Mouse (Mus musculus): ENCODE results near the gene Sp3.
"Not testable (repeated sequence)": the region's sequence is repeated elsewhere in the genome, so short reads cannot be mapped to it uniquely, and the experiment has no call there.

Gene Sp3

DNA sequence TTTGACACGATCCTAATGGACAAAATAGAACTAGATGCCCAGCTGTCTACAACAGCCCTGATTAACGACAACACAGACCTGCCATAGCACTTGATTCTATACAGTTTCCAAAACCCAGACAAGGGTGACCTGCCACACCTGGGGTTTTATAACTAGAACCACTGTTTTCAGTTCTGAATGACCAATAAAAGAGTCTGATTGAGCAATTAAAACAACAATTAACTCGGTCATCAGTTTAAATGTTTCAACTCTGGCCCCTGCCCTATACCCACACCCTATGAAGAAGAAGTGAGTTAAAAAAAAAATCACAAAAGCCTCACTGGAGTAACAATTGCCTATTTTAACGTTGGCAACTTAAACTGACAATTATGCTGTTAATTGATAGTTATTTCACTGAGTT, 64.1 kb downstream of the Sp3 start:
- no peak for DNase-seq (ENCODE audit: low spot score)

DNA sequence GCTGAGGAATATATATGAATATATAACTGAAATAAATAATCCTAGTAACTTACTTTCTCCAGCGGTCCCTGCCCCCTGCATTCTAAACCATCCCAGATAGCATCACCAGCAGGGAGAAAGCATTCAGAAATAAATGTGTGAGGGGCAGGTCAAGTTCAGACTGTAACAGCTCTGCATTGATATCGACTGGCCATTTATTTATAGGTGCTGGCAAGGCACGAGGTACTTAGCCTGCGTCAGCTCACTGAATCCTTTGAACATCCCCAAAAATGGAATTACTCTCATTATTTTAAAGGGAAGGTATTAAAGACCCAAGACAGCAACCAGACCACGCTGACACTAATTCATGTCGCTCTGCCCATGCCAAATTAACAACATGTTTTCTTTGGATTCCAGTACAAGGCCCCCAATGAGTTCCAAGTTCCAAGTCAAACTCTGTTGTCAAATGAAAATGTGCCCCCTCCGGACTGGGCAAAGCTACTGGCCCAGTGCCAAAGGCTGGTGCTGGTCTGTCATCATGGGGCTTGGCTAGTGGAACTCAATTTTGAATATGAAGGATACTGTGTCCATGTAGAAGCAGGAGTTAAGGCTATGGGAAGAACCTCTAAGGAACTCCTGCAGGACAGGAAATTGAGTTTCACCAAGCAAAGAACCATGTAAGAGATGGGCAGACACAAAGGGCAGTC, 64.9 kb downstream of the Sp3 start:
- DNase-seq (ENCODE audit: low spot score), result no peak

DNA sequence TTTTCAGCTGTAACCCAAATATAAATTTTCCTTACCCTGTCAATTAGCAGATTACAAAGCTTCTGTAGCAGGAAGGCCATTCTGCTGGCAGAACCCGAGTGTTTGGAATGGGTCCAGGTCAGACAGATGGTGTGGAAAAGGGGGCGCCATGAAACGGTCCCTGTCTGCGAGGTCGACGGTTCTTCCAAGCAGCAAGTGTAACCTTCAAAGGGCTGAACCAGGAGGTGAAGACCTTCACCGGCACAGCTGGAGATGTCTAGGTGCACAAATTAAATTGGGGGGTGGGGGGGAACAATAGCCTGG, 66.8 kb downstream of the Sp3 start:
- no peak for DNase-seq (ENCODE audit: low spot score)

DNA sequence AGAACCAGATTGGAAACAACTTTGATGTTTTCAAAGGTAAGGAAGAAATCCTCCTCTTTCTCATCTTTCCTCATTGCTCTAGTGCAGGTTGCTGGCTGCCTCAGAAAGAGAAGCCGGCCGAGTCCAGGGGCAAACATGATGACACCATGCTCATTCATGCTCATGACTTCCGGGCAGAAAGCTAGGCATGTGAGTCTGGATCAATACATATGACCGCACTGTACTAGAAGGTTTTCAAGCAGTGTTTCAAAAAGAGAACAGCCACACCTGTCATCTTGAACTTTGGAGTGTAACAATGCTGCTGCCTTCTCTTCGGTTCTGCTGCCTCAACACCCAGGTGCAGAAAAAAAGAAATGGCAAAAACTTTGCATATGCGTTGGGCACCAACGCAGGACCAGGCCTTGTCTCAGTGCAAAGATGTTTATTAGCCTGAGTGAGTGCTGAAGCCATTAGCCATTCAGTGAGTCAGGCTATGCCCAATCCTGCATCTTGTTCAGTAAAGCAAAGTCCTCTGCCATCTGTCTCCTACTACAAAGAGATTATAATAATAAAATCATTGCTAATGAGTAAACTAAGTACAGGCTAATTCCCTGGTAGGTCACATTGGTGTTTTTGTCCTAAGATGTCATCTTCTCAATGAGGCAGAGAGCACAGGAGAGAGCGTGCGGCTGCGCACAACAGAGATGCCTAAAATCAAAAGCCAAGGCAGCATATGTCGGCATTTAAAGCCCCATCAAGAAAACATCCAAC, 67.4 kb downstream of the Sp3 start:
- DNase-seq (ENCODE audit: low spot score), result no peak

DNA sequence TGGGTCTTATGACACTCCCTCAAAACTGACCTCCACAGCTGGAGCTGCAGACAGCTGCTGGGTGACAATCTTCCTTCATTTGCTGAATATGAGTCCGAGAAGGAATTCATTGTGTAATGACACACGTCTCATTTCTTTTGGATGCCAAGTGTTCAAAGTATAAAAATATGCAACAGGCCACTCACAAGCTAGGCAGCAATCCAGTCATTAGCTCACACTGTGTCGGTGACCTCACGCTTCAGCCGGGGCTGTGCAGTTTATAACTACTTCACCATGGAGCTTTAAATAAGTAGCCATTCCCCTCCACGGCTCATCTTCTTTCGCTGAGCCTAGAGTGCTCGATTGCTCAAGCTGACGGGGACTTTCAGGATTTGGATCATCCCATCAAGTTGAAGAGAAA, 68.7 kb downstream of the Sp3 start:
- no peak for DNase-seq (ENCODE audit: low spot score)

DNA sequence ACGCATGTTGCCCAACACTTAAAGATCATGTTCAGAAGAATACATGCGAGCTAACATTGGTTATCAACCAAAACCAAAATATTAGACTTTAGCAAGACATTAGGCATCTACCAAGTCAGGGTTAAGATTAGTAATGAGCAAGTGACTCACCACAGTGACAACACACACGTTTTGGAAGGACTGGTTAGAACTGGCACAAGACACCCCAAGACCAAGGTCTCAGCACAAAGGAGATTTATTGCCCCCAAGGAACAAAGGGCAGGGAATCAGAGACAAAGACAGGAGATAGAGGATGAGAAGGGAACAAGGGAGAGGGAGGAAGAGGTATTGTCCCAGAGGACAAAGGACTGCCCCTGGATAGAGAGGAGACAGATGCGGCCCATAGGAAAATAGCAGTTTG, 71.2 kb downstream of the Sp3 start:
- DNase-seq (ENCODE audit: low spot score), result no peak

DNA sequence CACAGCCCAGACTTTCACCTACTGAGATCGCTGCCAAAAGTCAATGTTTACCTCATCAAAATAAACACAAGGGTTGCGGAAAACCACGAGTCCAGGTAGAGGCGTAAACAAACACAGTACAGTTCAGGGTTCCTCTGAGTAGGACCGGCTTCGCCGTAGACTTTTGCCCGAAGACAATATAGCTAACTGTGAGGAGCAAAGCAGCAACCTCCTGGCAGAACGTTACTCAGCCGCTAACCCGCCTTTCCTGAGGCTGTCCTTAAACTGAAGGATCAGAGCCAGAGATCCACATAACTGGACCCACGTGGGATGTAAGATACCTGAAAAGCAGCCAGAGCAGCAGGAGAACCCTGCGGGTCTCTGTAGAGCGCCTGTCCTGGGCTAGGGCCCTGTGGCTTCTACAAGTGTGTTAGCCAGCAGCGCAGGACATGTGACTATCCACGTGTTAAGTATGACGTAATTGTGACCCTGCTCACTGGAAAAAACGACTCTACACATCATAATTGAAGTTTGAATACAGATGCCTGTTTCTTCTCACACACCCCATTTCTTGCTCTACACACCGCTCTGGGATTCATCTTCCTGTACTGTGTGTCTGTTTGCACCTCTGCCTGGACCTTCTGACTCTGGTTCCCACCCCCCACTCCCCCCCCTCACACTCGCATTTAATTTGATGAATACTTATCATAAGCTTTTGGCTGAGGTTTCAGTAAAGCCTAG, 71.9 kb downstream of the Sp3 start:
- DNase-seq (ENCODE audit: low spot score), result no peak

DNA sequence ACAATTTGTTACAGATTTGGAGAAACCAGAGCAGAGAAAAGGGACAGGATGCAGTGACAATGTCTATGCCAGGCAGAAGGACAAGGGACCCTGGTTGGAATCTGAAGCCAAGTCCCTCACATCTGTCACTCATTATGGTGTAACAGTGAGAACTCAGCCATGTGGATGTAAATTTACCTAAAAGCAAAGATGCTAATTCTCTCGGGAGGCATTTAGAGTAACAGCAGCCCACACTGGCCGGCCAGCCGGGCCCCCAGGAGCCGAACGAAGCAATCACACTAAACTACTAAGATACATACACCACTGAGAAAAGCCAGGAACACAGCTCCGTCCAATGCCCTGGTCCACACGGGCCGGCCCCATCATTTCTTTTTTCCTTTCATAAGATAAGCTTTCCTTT, 73.5 kb downstream of the Sp3 start:
- DNase-seq (ENCODE audit: low spot score), result no peak

DNA sequence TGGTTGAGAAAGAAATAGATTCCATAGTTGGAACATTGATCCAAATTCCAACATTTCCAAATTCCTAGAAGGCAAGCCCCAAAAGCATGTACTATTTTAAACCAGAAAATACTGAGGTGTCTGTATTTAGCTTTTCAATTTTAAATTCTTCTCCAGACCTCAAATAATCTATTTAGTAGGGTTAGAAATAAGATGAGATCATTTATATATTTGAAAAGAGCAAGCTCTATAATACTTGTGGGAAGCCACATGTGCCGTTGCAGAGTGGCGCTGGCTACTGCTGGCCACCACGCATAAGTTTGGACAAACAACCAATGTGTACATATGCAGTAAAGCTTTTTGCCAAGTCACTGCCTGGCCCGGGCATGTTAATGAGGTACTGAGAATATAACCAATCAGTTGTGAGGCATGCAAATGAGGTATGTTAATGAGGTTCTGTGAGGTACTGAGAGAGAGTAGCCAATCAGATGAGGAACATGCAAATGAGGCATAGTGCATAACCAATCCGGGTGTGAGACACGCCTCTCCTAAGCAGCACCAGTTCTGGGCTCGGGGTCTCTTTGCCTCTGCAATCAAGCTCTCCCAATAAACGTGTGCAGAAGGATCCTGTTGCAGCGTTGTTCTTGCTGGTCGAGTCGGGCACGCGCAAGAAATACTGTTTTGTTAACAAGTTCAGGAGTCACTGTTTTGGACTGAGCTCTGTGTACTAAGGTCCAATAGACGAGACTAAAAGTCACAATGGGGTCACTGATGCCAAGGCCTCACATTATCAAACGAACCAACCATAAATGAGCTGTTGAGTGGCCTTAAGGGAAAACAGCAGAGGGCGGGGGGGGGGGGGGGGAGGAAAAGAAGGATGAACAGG, 77.2 kb downstream of the Sp3 start:
- DNase-seq (ENCODE audit: low spot score), result not testable (repeated sequence)

DNA sequence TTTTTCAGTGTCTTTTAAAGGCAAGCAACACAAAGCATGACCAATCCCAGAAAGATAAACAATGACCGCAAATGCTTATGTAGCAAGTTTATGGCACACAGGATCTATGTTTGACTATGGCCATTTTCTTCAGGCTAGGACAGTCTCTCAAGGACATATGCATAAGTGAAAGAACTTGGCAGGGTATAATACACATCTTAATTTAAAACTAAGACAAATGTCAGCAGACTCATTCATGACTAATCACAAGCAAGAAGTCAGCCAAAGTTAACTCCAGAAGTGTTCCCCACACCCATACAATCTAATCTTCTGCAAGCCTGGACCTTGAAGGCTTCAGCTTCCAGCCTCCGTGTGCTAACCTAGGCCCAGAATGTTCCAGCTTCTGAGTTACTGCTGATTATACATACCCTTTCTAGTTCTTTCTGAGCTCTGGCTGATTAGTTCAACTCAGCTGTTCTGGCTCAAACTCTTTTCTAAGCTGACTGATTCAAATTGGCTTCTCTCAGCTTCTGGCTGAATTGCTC, 81.4 kb downstream of the Sp3 start:
- no peak for DNase-seq (ENCODE audit: low spot score)

DNA sequence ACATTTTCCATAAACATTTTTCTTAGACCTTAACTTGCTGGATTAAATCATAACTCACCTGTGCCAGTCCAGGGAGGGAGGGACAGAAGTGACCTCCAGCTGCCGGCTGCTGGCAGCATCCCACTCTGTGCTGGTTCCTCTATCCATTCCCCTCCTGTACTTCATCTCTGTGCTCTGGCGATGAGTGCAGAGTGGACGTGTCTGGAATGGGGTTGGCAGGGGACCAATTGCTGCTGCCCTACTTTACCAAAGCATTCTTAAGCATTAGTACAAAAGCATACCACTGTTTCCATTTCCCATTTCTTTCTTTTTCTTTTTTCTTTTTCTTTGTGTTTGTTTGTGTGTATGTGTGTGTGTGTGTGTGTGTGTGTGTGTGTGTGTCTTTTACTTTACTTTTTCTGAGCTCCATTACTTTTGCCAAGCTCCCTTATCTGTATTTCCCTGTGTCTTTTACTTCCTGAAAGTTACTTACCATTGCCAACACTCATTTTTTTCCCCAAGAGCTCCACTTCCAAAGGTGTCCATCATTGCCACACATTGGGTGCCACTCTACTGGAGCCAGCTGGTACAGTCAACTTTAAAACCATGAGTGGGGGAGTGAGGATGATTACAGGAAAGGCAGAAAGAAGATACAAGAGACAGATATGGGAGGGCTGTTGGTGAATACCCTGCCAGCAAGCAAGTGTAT, 82.0 kb downstream of the Sp3 start:
- no peak for DNase-seq (ENCODE audit: low spot score)

DNA sequence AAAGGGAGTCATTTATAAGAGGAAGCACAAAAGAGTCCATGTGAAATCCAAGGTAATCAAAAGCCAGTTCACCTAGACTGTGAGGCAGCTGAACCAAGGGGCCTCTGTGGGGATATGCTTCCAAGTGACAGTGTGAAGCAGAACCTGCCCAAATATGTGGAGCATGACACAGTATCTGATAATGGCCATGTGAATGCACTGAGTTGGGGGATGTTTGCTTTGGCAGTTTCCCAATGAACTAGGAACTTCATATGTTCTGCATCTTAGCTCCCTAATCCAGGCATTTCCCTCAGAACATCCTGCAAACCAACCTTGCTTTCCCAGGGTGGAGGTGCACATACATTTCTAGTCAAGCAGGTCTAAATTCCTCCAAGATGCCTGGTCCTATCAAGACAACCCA, 90.4 kb downstream of the Sp3 start:
- DNase-seq (ENCODE audit: low spot score), result no peak

All from lung, postnatal 25 days (tissue).